Mouse (Mus musculus) megakaryocyte-erythroid progenitor cell, adult 5-6 weeks (primary cell): ENCODE results near the gene Gstt2. TPM values are rescaled to one million over a fixed set of nuclear protein-coding genes. Genes with fewer than 3 reads are reported as not detected.
A peak's percentile ranks its signal among the peaks of the same experiment; 100 is the strongest.

Source experiments
- ATAC-seq: replicated peaks from 2 replicates; pipeline ENCODE4 v1.8.0; 2016; ENCODE audit warnings: mild to moderate bottlenecking, inconsistent platforms; ENCODE audit not compliant: severe bottlenecking, poor library complexity, low FRiP score, low TSS enrichment
- total RNA-seq, 2 experiments: library from RNA; stranded (forward) in 1 of 2; stranded (reverse) in 1 of 2; fragments of 200-1000, 215-1000 nt in 1 of 2; fragments of >200 nt in 1 of 2; fragmentation: Nextera tagmentation in 1 of 2; gene quantifications; 2 replicates each; pipeline ENCODE4 v1.2.3; 2014 to 2017

The Gstt2 gene
- total RNA-seq, 2 experiments from 2014 or later: 9.3 to 24.9 TPM

- ATAC-seq: no peak
Observed at GRCm38 (mm10) chr10:75830275-75830670, 7.0 kb downstream of the Gstt2 start.

- ATAC-seq: no peak
Observed at GRCm38 (mm10) chr10:75829529-75830274, 7.5 kb downstream of the Gstt2 start.

GRCm38 (mm10) chr10:75828500-75828931 is 8.7 kb downstream of the Gstt2 start:
- ATAC-seq: no peak

GRCm38 (mm10) chr10:75827668-75828360 is 9.4 kb downstream of the Gstt2 start:
- ATAC-seq: peak; percentile 32; the same call in 1 of the 2 replicates

- ATAC-seq: no peak
Observed at GRCm38 (mm10) chr10:75824530-75824929, 12.7 kb downstream of the Gstt2 start.

GRCm38 (mm10) chr10:75823782-75824181 is 13.4 kb downstream of the Gstt2 start:
- no peak for ATAC-seq

- no peak for ATAC-seq
Observed at GRCm38 (mm10) chr10:75822443-75822842, 14.8 kb downstream of the Gstt2 start, which contains the start of gene Gstt4. Gene Gstt4 (minus strand): TSS chr10:75822543.

GRCm38 (mm10) chr10:75819882-75820281 is 17.3 kb downstream of the Gstt2 start:
- ATAC-seq: no peak

- no peak for ATAC-seq
Observed at GRCm38 (mm10) chr10:75818641-75819040, 18.6 kb downstream of the Gstt2 start.

- no peak for ATAC-seq
Observed at GRCm38 (mm10) chr10:75804217-75804616, 33.0 kb downstream of the Gstt2 start.

- ATAC-seq: peak; percentile 83
Observed at GRCm38 (mm10) chr10:75798176-75798696, 39.0 kb downstream of the Gstt2 start, which contains the start of gene Gstt1. Gene Gstt1 (minus strand): TSS chr10:75798584.

GRCm38 (mm10) chr10:75797619-75798175 is 39.5 kb downstream of the Gstt2 start:
- peak; percentile 67 for ATAC-seq

GRCm38 (mm10) chr10:75796731-75797516 is 40.3 kb downstream of the Gstt2 start:
- ATAC-seq: no peak

- no peak for ATAC-seq
Observed at GRCm38 (mm10) chr10:75794880-75795279, 42.3 kb downstream of the Gstt2 start.

GRCm38 (mm10) chr10:75790773-75791172 is 46.5 kb downstream of the Gstt2 start:
- 0 out of 2 replicates have a peak, but pooled peaks have one; percentile 37 for ATAC-seq

- ATAC-seq: no peak
Observed at GRCm38 (mm10) chr10:75789841-75790240, 47.4 kb downstream of the Gstt2 start.

- no peak for ATAC-seq
Observed at GRCm38 (mm10) chr10:75789081-75789735, 48.0 kb downstream of the Gstt2 start.

GRCm38 (mm10) chr10:75788277-75788676 is 48.9 kb downstream of the Gstt2 start:
- ATAC-seq: no peak

- no peak for ATAC-seq
Observed at GRCm38 (mm10) chr10:75785442-75785841, 51.8 kb downstream of the Gstt2 start.
